Mouse (Mus musculus) heart, adult 10 weeks (tissue): ENCODE results near the gene Bet1. TPM values are rescaled to one million over a fixed set of nuclear protein-coding genes. Genes with fewer than 3 reads are reported as not detected.

ENCODE experiments used
- polyA plus RNA-seq: library from polyadenylated mRNA; stranded (reverse); fragments of 350-450 nt; fragmentation: Illumina TruSeq; extraction: RNeasy Lipid Tissue Mini Kit (QIAGEN cat#74804); gene quantifications from one replicate; pipeline ENCODE4 v1.2.3, GENCODE M21; 2014; ENCODE audit warnings: low read depth, low replicate concordance

Gene Bet1
- 36.7 TPM for polyA plus RNA-seq

DNA sequence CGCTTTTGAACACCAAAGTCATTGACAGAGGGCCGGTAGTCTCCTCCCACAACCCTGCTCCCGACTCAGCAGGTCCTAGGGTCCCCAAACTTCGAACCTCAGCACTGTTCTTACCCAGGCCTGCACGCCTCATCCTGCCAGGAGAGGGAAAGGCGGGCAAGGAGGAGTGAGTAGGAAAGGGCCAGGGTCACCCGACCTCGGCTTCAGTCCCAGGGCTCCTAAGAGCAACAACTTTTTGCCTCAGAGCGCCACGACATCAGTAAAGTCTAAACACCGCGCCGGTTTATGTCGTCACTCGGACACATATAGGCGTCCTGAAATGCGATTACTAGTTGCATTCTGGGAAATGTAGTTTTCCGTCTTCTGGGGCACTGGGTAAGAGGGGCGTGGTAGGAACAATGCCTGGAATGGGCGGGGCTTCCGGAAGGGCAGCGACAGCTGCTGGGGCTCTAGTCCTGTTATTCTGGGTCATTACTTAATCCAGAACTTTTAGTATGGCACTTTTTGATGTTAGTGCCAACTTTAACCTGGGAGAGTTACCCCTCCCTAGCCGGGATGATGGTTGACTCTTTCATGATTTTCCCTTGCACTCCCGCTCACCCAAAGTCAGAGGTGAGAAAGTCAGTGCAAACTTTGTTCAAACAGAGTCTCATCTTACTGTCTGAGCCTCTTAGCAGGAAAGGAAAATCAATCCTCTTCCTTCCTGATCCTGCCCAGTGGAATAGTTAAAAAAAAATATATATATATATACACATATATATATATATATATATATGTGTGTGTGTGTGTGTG, at the start of gene Bet1:
TSS of gene Bet1 (minus strand) at position 310 of the 792 bp plus-strand sequence.

Other genes with a start within 250 kb of the Bet1 start
- gene Tfpi2, start 98.1 kb downstream of the Bet1 start, polyA plus RNA-seq, result 2.4 TPM
- not detected for gene Gngt1, start 93.2 kb downstream of the Bet1 start, polyA plus RNA-seq
- 69.2 TPM for gene Gng11, start 83.1 kb downstream of the Bet1 start, polyA plus RNA-seq